Mouse (Mus musculus): ENCODE data around the gene Rpp38.

- no peak for TF ChIP-seq POLR2A (IDR thresholded peaks at IDR 0.05; ENCODE audit: control insufficient read depth, low read depth, low read length)
- TF ChIP-seq CTCF (IDR thresholded peaks at IDR 0.05; ENCODE audit: control insufficient read depth, insufficient read depth, insufficient replicate concordance, low read depth, low read length): no peak
These were observed 47.3 kb downstream of the Rpp38 start for GRCm38 (mm10) chr2:3285181-3285530.

All from testis, adult 2 months (tissue).